Mouse (Mus musculus): ENCODE results near the gene Lrrc71. TPM values are rescaled to one million over a fixed set of nuclear protein-coding genes. Genes with fewer than 3 reads are reported as not detected.

The Lrrc71 gene
- polyA plus RNA-seq, 1 experiment: 0.01 TPM

DNA sequence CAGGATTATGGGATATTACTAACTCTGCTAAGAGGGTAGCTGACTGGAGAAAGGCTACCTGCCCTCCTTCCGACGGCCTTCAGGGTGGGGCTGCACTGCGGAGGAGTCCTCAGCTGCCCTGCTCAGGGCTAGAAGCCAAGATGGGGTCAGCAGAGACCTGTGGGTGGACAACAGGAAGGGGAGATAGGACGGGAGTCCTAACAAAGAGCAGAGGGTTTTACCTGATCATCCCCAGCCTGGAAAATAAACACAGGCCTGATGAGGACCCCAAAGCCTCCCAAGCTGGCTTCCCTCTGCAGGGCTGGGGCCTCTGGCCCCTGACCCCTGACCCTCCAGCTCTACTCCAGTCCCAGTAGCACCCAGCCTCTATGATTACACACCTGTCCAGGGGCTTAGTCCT lies 14.8 kb upstream of the Lrrc71 start:
- Histone ChIP-seq H3K4me2 (ENCODE audit: low read depth) (no peak overlapping the region), H3ac (ENCODE audit: control insufficient read depth, insufficient read length) (no peak overlapping the region), H3K79me2 (ENCODE audit: control insufficient read depth, insufficient read depth) (no peaks in the 10 kb centered on the region), H3K4me3 (no peak overlapping the region), H3K27me3 (ENCODE audit: control insufficient read depth, insufficient read depth, insufficient read length) (no peaks in the 10 kb centered on the region), H3K36me3 (ENCODE audit: control insufficient read depth, insufficient read depth) (no peaks in the 10 kb centered on the region)
- no peak for TF ChIP-seq USF1 (IDR thresholded peaks at IDR 0.05; ENCODE audit: low read depth)
- TF ChIP-seq MYOD1 (IDR thresholded peaks at IDR 0.05; ENCODE audit: control insufficient read depth in 1 of 3, insufficient read length in 2 of 3, low read depth in 2 of 3): no peak
- TF ChIP-seq CEBPB (IDR thresholded peaks at IDR 0.05; ENCODE audit: insufficient read depth, poor library complexity, severe bottlenecking): no peak
- TF ChIP-seq POLR2A (IDR thresholded peaks at IDR 0.05; ENCODE audit: insufficient read length, low read depth): no peak
- no peak for TF ChIP-seq REST (IDR thresholded peaks at IDR 0.05; ENCODE audit: insufficient read depth, insufficient read length)
- no peak for TF ChIP-seq SRF (IDR thresholded peaks at IDR 0.05; ENCODE audit: control insufficient read depth, insufficient read length, low read depth)
- no peak for TF ChIP-seq MAX (IDR thresholded peaks at IDR 0.05; ENCODE audit: low read depth)
- no peak for TF ChIP-seq POLR2AphosphoS2 (IDR thresholded peaks at IDR 0.05; ENCODE audit: insufficient read length, low read depth)
- no peak for TF ChIP-seq TCF12 (IDR thresholded peaks at IDR 0.05; ENCODE audit: insufficient read depth, poor library complexity, severe bottlenecking)
- TF ChIP-seq MYOG (IDR thresholded peaks at IDR 0.05; ENCODE audit: control insufficient read depth in 1 of 3, insufficient read depth in 1 of 3, insufficient read length in 2 of 3, low read depth in 2 of 3): no peak

DNA sequence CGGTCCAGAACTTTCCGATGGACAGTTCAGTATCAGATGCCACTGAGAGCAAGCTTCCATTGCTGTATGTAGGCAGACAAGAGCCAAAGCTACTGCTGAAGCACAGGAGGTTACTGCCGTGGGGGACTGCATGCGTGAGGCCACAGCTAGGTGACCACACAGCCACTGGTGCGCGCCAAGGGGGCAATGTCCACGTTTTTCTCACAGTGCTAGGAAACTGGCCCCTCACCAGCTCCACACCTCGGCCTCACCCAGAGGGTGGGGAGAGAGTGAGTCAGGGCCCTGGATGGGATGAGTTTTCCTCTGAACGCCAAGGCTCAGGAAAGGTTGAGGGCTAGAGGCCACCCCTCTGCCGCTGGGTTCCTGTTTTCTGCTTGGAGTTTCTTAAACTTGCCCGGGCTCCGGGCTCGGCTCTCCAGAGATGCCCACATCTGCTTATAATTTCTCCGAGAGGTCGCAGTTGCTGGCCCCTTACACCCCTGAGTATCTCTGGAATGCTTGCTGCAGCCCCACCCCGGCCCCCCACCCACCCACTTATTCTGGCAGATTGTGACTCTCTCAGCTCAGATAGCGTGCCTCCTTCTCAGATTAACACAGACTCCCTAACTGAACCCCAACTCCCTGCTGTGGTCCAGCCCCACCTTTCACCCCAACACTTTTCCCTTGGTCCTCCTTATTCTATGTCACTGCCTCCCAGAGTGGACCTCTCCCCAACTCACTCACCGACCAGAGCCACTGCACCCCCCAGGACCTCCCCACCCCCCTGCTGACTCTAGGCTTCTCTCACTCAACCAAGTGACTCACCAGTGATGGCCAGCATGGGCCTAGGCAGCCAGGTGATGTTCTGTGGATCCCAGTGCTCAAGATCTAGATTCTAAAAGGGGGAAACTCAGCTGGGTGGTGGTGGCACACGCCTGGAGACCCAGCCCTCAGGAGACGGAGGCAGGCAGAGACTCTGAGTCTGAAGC lies 13.3 kb upstream of the Lrrc71 start:
- Histone ChIP-seq H3K4me3 (no peak overlapping the region), H3K79me2 (ENCODE audit: control insufficient read depth, insufficient read depth) (no peaks in the 10 kb centered on the region), H3K36me3 (ENCODE audit: control insufficient read depth, insufficient read depth) (no peaks in the 10 kb centered on the region), H3K27me3 (ENCODE audit: control insufficient read depth, insufficient read depth, insufficient read length) (no peaks in the 10 kb centered on the region), H3ac (ENCODE audit: control insufficient read depth, insufficient read length) (no peak overlapping the region), H3K4me2 (ENCODE audit: low read depth) (no peak overlapping the region)
- TF ChIP-seq MYOD1 (IDR thresholded peaks at IDR 0.05; ENCODE audit: control insufficient read depth in 1 of 3, insufficient read length in 2 of 3, low read depth in 2 of 3): no peak
- no peak for TF ChIP-seq REST (IDR thresholded peaks at IDR 0.05; ENCODE audit: insufficient read depth, insufficient read length)
- no peak for TF ChIP-seq MYOG (IDR thresholded peaks at IDR 0.05; ENCODE audit: control insufficient read depth in 1 of 3, insufficient read depth in 1 of 3, insufficient read length in 2 of 3, low read depth in 2 of 3)
- no peak for TF ChIP-seq USF1 (IDR thresholded peaks at IDR 0.05; ENCODE audit: low read depth)
- TF ChIP-seq SRF (IDR thresholded peaks at IDR 0.05; ENCODE audit: control insufficient read depth, insufficient read length, low read depth): no peak
- TF ChIP-seq POLR2A (IDR thresholded peaks at IDR 0.05; ENCODE audit: insufficient read length, low read depth): no peak
- no peak for TF ChIP-seq CEBPB (IDR thresholded peaks at IDR 0.05; ENCODE audit: insufficient read depth, poor library complexity, severe bottlenecking)
- TF ChIP-seq E2F4 (IDR thresholded peaks at IDR 0.05; ENCODE audit: insufficient read depth): no peak

DNA sequence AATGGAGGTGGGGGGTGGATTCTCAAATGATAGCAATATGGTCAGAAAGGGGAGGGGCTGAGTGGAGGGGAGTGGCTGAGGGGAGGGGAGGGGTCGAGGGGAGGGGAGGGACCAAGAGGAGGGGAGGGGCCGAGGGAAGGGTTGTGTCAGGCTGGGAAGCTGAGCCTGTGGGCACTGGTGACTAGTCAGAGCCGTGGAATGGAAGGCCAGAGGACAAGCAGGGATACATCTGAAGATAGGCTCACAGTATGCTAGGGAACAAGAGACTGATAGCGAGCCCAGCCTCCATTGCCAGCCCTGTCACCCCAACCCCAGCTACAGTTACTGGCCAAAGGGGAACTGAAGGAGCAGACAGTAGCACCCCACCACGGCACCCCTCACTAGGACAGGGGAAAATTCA lies 10.2 kb upstream of the Lrrc71 start:
- H3K79me2 ChIP-seq (ENCODE audit: control insufficient read depth, insufficient read depth): no peaks in the 10 kb centered on the region
- H3K27me3 ChIP-seq (ENCODE audit: control insufficient read depth, insufficient read depth, insufficient read length): peaks cover 2% of the 10 kb centered on the region
- H3K36me3 ChIP-seq (ENCODE audit: control insufficient read depth, insufficient read depth): no peaks in the 10 kb centered on the region
- H3K4me3 ChIP-seq: no peak overlapping the region
- H3K4me2 ChIP-seq (ENCODE audit: low read depth): peak overlapping the region; percentile 34
- TF ChIP-seq POLR2A (IDR thresholded peaks at IDR 0.05; ENCODE audit: insufficient read length, low read depth) (no peak), CEBPB (IDR thresholded peaks at IDR 0.05; ENCODE audit: insufficient read depth, poor library complexity, severe bottlenecking) (no peak), E2F4 (IDR thresholded peaks at IDR 0.05; ENCODE audit: insufficient read depth) (no peak), MAX (IDR thresholded peaks at IDR 0.05; ENCODE audit: low read depth) (no peak), MYOD1 (IDR thresholded peaks at IDR 0.05; ENCODE audit: control insufficient read depth in 1 of 3, insufficient read length in 2 of 3, low read depth in 2 of 3) (no peak), REST (IDR thresholded peaks at IDR 0.05; ENCODE audit: insufficient read depth, insufficient read length) (no peak), TCF12 (IDR thresholded peaks at IDR 0.05; ENCODE audit: insufficient read depth, poor library complexity, severe bottlenecking) (no peak), TCF3 (IDR thresholded peaks at IDR 0.05; ENCODE audit: insufficient read length, low read depth) (no peak), POLR2AphosphoS2 (IDR thresholded peaks at IDR 0.05; ENCODE audit: insufficient read length, low read depth) (no peak), SRF (IDR thresholded peaks at IDR 0.05; ENCODE audit: control insufficient read depth, insufficient read length, low read depth) (no peak), MYOG (IDR thresholded peaks at IDR 0.05; ENCODE audit: control insufficient read depth in 1 of 3, insufficient read depth in 1 of 3, insufficient read length in 2 of 3, low read depth in 2 of 3) (no peak), USF1 (IDR thresholded peaks at IDR 0.05; ENCODE audit: low read depth) (no peak)
- peak overlapping the region; percentile 2 for H3ac ChIP-seq (ENCODE audit: control insufficient read depth, insufficient read length)

DNA sequence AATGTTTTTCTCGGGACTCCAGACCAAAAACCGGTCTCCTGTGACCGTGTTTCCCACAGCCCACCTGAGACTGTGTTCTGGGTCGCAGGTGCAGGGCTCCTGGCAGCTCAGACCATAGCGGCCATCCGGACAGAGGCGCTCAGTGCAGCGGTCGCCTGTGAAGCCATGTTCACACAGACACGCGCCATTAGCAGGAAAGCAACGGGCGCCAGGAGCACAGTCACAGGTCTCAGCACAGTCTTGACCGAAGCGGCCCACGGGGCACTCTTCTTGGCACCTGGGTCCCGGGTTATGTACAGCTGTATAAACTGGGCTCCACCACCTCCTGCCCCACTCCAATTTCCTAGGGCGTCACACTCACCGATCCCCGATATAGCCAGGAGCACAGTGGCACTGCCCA lies 8.1 kb upstream of the Lrrc71 start:
- Histone ChIP-seq H3K27me3 (ENCODE audit: control insufficient read depth, insufficient read depth, insufficient read length) (peaks cover 7% of the 10 kb centered on the region), H3K4me2 (ENCODE audit: low read depth) (no peak overlapping the region), H3K36me3 (ENCODE audit: control insufficient read depth, insufficient read depth) (no peaks in the 10 kb centered on the region), H3K79me2 (ENCODE audit: control insufficient read depth, insufficient read depth) (no peaks in the 10 kb centered on the region), H3ac (ENCODE audit: control insufficient read depth, insufficient read length) (no peak overlapping the region), H3K4me3 (no peak overlapping the region)
- TF ChIP-seq MAX (IDR thresholded peaks at IDR 0.05; ENCODE audit: low read depth) (no peak), MYOD1 (IDR thresholded peaks at IDR 0.05; ENCODE audit: control insufficient read depth in 1 of 3, insufficient read length in 2 of 3, low read depth in 2 of 3) (no peak), CEBPB (IDR thresholded peaks at IDR 0.05; ENCODE audit: insufficient read depth, poor library complexity, severe bottlenecking) (no peak), TCF3 (IDR thresholded peaks at IDR 0.05; ENCODE audit: insufficient read length, low read depth) (no peak), MYOG (IDR thresholded peaks at IDR 0.05; ENCODE audit: control insufficient read depth in 1 of 3, insufficient read depth in 1 of 3, insufficient read length in 2 of 3, low read depth in 2 of 3) (no peak), POLR2A (IDR thresholded peaks at IDR 0.05; ENCODE audit: insufficient read length, low read depth) (no peak), TCF12 (IDR thresholded peaks at IDR 0.05; ENCODE audit: insufficient read depth, poor library complexity, severe bottlenecking) (no peak), E2F4 (IDR thresholded peaks at IDR 0.05; ENCODE audit: insufficient read depth) (no peak), POLR2AphosphoS2 (IDR thresholded peaks at IDR 0.05; ENCODE audit: insufficient read length, low read depth) (no peak), SRF (IDR thresholded peaks at IDR 0.05; ENCODE audit: control insufficient read depth, insufficient read length, low read depth) (no peak), USF1 (IDR thresholded peaks at IDR 0.05; ENCODE audit: low read depth) (no peak), REST (IDR thresholded peaks at IDR 0.05; ENCODE audit: insufficient read depth, insufficient read length) (no peak)
